Mouse (Mus musculus) monocyte, adult 2 months (primary cell): ENCODE results near the gene Casd1.
"Not testable (repeated sequence)": the region's sequence is repeated elsewhere in the genome, so short reads cannot be mapped to it uniquely, and the experiment has no call there.

Source experiments
- DNase-seq, 2 experiments: peaks; one replicate each; pipeline ENCODE4 v3.0.0; 2022; ENCODE audit warnings: low spot score in 2 of 2, low read depth in 1 of 2

The Casd1 gene

GRCm38 (mm10) chr6:4612431-4612830 lies 11.8 kb downstream of the Casd1 start:
- no peak for DNase-seq

- no peak for DNase-seq
Measured at GRCm38 (mm10) chr6:4617911-4618310, 17.3 kb downstream of the Casd1 start.

GRCm38 (mm10) chr6:4631464-4631863 lies 30.8 kb downstream of the Casd1 start:
- DNase-seq: no peak

- DNase-seq: no peak
Measured at GRCm38 (mm10) chr6:4633189-4633588, 32.5 kb downstream of the Casd1 start.

- no peak for DNase-seq
Measured at GRCm38 (mm10) chr6:4634804-4635203, 34.2 kb downstream of the Casd1 start.

- no peak for DNase-seq
Measured at GRCm38 (mm10) chr6:4642068-4642467, 41.4 kb downstream of the Casd1 start.

GRCm38 (mm10) chr6:4647351-4647750 lies 46.7 kb downstream of the Casd1 start:
- no peak for DNase-seq

GRCm38 (mm10) chr6:4652596-4653134 lies 52.0 kb downstream of the Casd1 start:
- no peak for DNase-seq

GRCm38 (mm10) chr6:4653741-4654140 lies 53.1 kb downstream of the Casd1 start:
- not testable (repeated sequence) for DNase-seq

GRCm38 (mm10) chr6:4655466-4655865 lies 54.8 kb downstream of the Casd1 start:
- DNase-seq: no peak

GRCm38 (mm10) chr6:4655924-4656323 lies 55.3 kb downstream of the Casd1 start:
- no peak for DNase-seq

GRCm38 (mm10) chr6:4658861-4659260 lies 58.2 kb downstream of the Casd1 start:
- no peak for DNase-seq

- DNase-seq: no peak
Measured at GRCm38 (mm10) chr6:4663516-4663915, 62.9 kb downstream of the Casd1 start.

- DNase-seq: no peak
Measured at GRCm38 (mm10) chr6:4664313-4664712, 63.7 kb downstream of the Casd1 start.

- DNase-seq: no peak
Measured at GRCm38 (mm10) chr6:4665154-4665553, 64.5 kb downstream of the Casd1 start.

- no peak for DNase-seq
Measured at GRCm38 (mm10) chr6:4677356-4677761, 76.7 kb downstream of the Casd1 start.

- DNase-seq: no peak
Measured at GRCm38 (mm10) chr6:4679981-4680380, 79.3 kb downstream of the Casd1 start.

GRCm38 (mm10) chr6:4680576-4680975 lies 79.9 kb downstream of the Casd1 start:
- no peak for DNase-seq

- no peak for DNase-seq
Measured at GRCm38 (mm10) chr6:4684706-4685340, 84.2 kb downstream of the Casd1 start.

- DNase-seq: no peak
Measured at GRCm38 (mm10) chr6:4690438-4690837, 89.8 kb downstream of the Casd1 start.
